Mouse (Mus musculus) MEL (cell line): ENCODE data around the gene Stxbp1. TPM values are rescaled to one million over a fixed set of nuclear protein-coding genes. Genes with fewer than 3 reads are reported as not detected.

Experiments
- DNase-seq: peaks from one replicate; pipeline ENCODE4 v3.0.0; 2011; ENCODE audit warnings: low read depth, low spot score
- H3K27ac ChIP-seq: 2 replicates; pipeline ENCODE4 v1.5.1; 2012; ENCODE audit warnings: low read depth, mild to moderate bottlenecking, control low read depth, low read length, moderate library complexity; ENCODE audit not compliant: control insufficient read depth
- H3K27me3 ChIP-seq, 2 experiments: fragments of 150-350 bp in 1 of 2; sonication (generic) in 1 of 2; 2 replicates each; pipeline ENCODE4 v1.6.1; 2012; ENCODE audit warnings: low read length in 2 of 2, mild to moderate bottlenecking in 2 of 2, improper control_type of control experiment in 1 of 2, moderate library complexity in 1 of 2; ENCODE audit not compliant: insufficient read depth in 2 of 2, control insufficient read depth in 1 of 2
- H3K36me3 ChIP-seq, 2 experiments: 2 replicates each; pipeline ENCODE4 v1.6.1; 2012 to 2014; ENCODE audit warnings: low read length in 2 of 2, improper control_type of control experiment in 1 of 2, inconsistent platforms in 1 of 2, mild to moderate bottlenecking in 1 of 2; ENCODE audit not compliant: insufficient read depth in 2 of 2, control insufficient read depth in 1 of 2
- H3K4me1 ChIP-seq, 2 experiments: fragments of 150-350 bp in 1 of 2; sonication (generic) in 1 of 2; 2 replicates each; pipeline ENCODE4 v1.6.1; 2012; ENCODE audit warnings: low read length in 2 of 2, improper control_type of control experiment in 1 of 2, mild to moderate bottlenecking in 1 of 2; ENCODE audit not compliant: insufficient read depth in 2 of 2, control insufficient read depth in 1 of 2
- H3K4me3 ChIP-seq, 2 experiments: fragments of 150-350 bp in 1 of 2; sonication (generic) in 1 of 2; 2 replicates each; pipeline ENCODE4 v1.5.1; 2012; ENCODE audit warnings: low read depth in 2 of 2, low read length in 2 of 2, mild to moderate bottlenecking in 2 of 2, moderate library complexity in 2 of 2, control low read depth in 1 of 2, improper control_type of control experiment in 1 of 2; ENCODE audit not compliant: control insufficient read depth in 1 of 2, insufficient read depth in 1 of 2
- H3K79me2 ChIP-seq: 2 replicates; pipeline ENCODE4 v1.6.1; 2012; ENCODE audit warnings: mild to moderate bottlenecking, low read length, moderate library complexity; ENCODE audit not compliant: control insufficient read depth, poor library complexity, insufficient read depth
- H3K9ac ChIP-seq: 2 replicates; pipeline ENCODE4 v1.6.1; 2012; ENCODE audit warnings: low read depth, mild to moderate bottlenecking, control low read depth, low read length, moderate library complexity; ENCODE audit not compliant: control insufficient read depth, poor library complexity, severe bottlenecking
- H3K9me3 ChIP-seq: fragments of 150-350 bp; sonication (generic); replicated peaks from 2 replicates; pipeline ENCODE4 v1.6.1; 2012; ENCODE audit warnings: mild to moderate bottlenecking, low read length, improper control_type of control experiment, moderate library complexity; ENCODE audit not compliant: insufficient read depth
- BHLHE40 ChIP-seq: IDR thresholded peaks from 2 replicates; pipeline ENCODE4 v1.6.1; 2012; ENCODE audit warnings: low read depth, mild to moderate bottlenecking, inconsistent platforms, low read length, improper control_type of control experiment, borderline replicate concordance
- CHD1 ChIP-seq: IDR thresholded peaks from 2 replicates; pipeline ENCODE4 v1.6.1; 2012; ENCODE audit warnings: low read depth, mild to moderate bottlenecking, inconsistent platforms, low read length, improper control_type of control experiment
- CHD2 ChIP-seq: IDR thresholded peaks from 2 replicates; pipeline ENCODE4 v1.6.1; 2011; ENCODE audit warnings: low read length, improper control_type of control experiment
- CTCF ChIP-seq, 3 experiments: IDR thresholded peaks in 2 of 3; conservative IDR thresholded peaks in 1 of 3; 2 replicates each; pipeline ENCODE4 v1.5.1; 2011 to 2012; ENCODE audit warnings: low read length in 3 of 3, low read depth in 2 of 3, mild to moderate bottlenecking in 2 of 3, improper control_type of control experiment in 1 of 3, inconsistent platforms in 1 of 3, mixed read lengths in 1 of 3, moderate library complexity in 1 of 3; ENCODE audit not compliant: control insufficient read depth in 1 of 3, insufficient read depth in 1 of 3, poor library complexity in 1 of 3, severe bottlenecking in 1 of 3
- E2F4 ChIP-seq: IDR thresholded peaks from 2 replicates; pipeline ENCODE4 v1.6.1; 2011; ENCODE audit warnings: low read depth, low read length, improper control_type of control experiment, borderline replicate concordance
- ELF1 ChIP-seq: IDR thresholded peaks from 2 replicates; pipeline ENCODE4 v1.6.1; 2014; ENCODE audit warnings: low read depth, mild to moderate bottlenecking, inconsistent platforms, low read length, improper control_type of control experiment, moderate library complexity
- EP300 ChIP-seq, 2 experiments: IDR thresholded peaks; 2 replicates each; pipeline ENCODE4 v1.6.1; 2011; ENCODE audit warnings: improper control_type of control experiment in 2 of 2, low read length in 2 of 2, low read depth in 1 of 2, mild to moderate bottlenecking in 1 of 2
- ETS1 ChIP-seq: IDR thresholded peaks from 2 replicates; pipeline ENCODE4 v1.6.1; 2012; ENCODE audit warnings: low read depth, mild to moderate bottlenecking, inconsistent platforms, low read length, improper control_type of control experiment, moderate library complexity
- GABPA ChIP-seq: IDR thresholded peaks from 2 replicates; pipeline ENCODE4 v1.6.1; 2012; ENCODE audit warnings: low read depth, mild to moderate bottlenecking, inconsistent platforms, low read length, improper control_type of control experiment, moderate library complexity
- GATA1 ChIP-seq: IDR thresholded peaks from 2 replicates; pipeline ENCODE4 v1.6.1; 2011; ENCODE audit warnings: low read depth, low read length, improper control_type of control experiment
- HCFC1 ChIP-seq: IDR thresholded peaks from 2 replicates; pipeline ENCODE4 v1.6.1; 2012; ENCODE audit warnings: low read depth, mild to moderate bottlenecking, inconsistent platforms, low read length, improper control_type of control experiment, moderate library complexity
- MAFK ChIP-seq: IDR thresholded peaks from 2 replicates; pipeline ENCODE4 v1.6.1; 2011; ENCODE audit warnings: low read depth, mild to moderate bottlenecking, low read length, improper control_type of control experiment, borderline replicate concordance
- MAX ChIP-seq: IDR thresholded peaks from 2 replicates; pipeline ENCODE4 v1.6.1; 2011; ENCODE audit warnings: low read length, improper control_type of control experiment
- MAZ ChIP-seq: IDR thresholded peaks from 2 replicates; pipeline ENCODE4 v1.6.1; 2012; ENCODE audit warnings: low read depth, mild to moderate bottlenecking, inconsistent platforms, low read length, improper control_type of control experiment
- MEF2A ChIP-seq: IDR thresholded peaks from 2 replicates; pipeline ENCODE4 v1.6.1; 2014; ENCODE audit warnings: low read depth, mild to moderate bottlenecking, inconsistent platforms, low read length, improper control_type of control experiment; ENCODE audit not compliant: poor library complexity, insufficient replicate concordance, severe bottlenecking; ENCODE audit errors: extremely low read depth
- MXI1 ChIP-seq: IDR thresholded peaks from 2 replicates; pipeline ENCODE4 v1.6.1; 2011; ENCODE audit warnings: mild to moderate bottlenecking, low read depth, low read length, improper control_type of control experiment
- MYB ChIP-seq: IDR thresholded peaks from 2 replicates; pipeline ENCODE4 v1.6.1; 2011; ENCODE audit warnings: mild to moderate bottlenecking, low read depth, low read length, improper control_type of control experiment
- MYC ChIP-seq: IDR thresholded peaks from 2 replicates; pipeline ENCODE4 v1.6.1; 2011; ENCODE audit warnings: low read depth, mild to moderate bottlenecking, low read length, improper control_type of control experiment, moderate library complexity
- NELFE ChIP-seq: IDR thresholded peaks from 2 replicates; pipeline ENCODE4 v1.6.1; 2011; ENCODE audit warnings: low read depth, low read length, improper control_type of control experiment
- POLR2AphosphoS2 ChIP-seq: IDR thresholded peaks from 2 replicates; pipeline ENCODE4 v1.6.1; 2011; ENCODE audit warnings: low read length, improper control_type of control experiment
- POLR2AphosphoS5 ChIP-seq: IDR thresholded peaks from 2 replicates; pipeline ENCODE4 v1.6.1; 2012; ENCODE audit warnings: low read depth, borderline replicate concordance, mild to moderate bottlenecking, inconsistent platforms, low read length, moderate library complexity, mixed read lengths
- RAD21 ChIP-seq: IDR thresholded peaks from 2 replicates; pipeline ENCODE4 v1.6.1; 2011; ENCODE audit warnings: mild to moderate bottlenecking, low read depth, low read length, improper control_type of control experiment
- RCOR1 ChIP-seq: IDR thresholded peaks from 2 replicates; pipeline ENCODE4 v1.6.1; 2012; ENCODE audit warnings: low read depth, mild to moderate bottlenecking, inconsistent platforms, low read length, improper control_type of control experiment
- SMC3 ChIP-seq: IDR thresholded peaks from 2 replicates; pipeline ENCODE4 v1.6.1; 2011; ENCODE audit warnings: low read depth, low read length, improper control_type of control experiment
- TAL1 ChIP-seq: IDR thresholded peaks from 2 replicates; pipeline ENCODE4 v1.6.1; 2012; ENCODE audit warnings: mild to moderate bottlenecking, inconsistent platforms, low read length, moderate library complexity, mixed read lengths
- TBP ChIP-seq: IDR thresholded peaks from 2 replicates; pipeline ENCODE4 v1.8.0; 2011; ENCODE audit warnings: low read depth, low read length, improper control_type of control experiment
- TCF12 ChIP-seq: IDR thresholded peaks from 2 replicates; pipeline ENCODE4 v1.6.1; 2014; ENCODE audit warnings: low read depth, mild to moderate bottlenecking, inconsistent platforms, low read length, improper control_type of control experiment, moderate library complexity
- UBTF ChIP-seq: IDR thresholded peaks from 2 replicates; pipeline ENCODE4 v1.6.1; 2012; ENCODE audit warnings: low read depth, mild to moderate bottlenecking, inconsistent platforms, low read length, improper control_type of control experiment, moderate library complexity, borderline replicate concordance; ENCODE audit not compliant: insufficient read depth
- USF1 ChIP-seq: IDR thresholded peaks from 2 replicates; pipeline ENCODE4 v1.6.1; 2014; ENCODE audit warnings: low read depth, mild to moderate bottlenecking, inconsistent platforms, low read length, improper control_type of control experiment, moderate library complexity
- USF2 ChIP-seq, 2 experiments: IDR thresholded peaks; 2 replicates each; pipeline ENCODE4 v1.6.1; 2011 to 2012; ENCODE audit warnings: improper control_type of control experiment in 2 of 2, low read length in 2 of 2, borderline replicate concordance in 1 of 2, inconsistent platforms in 1 of 2, low read depth in 1 of 2, mild to moderate bottlenecking in 1 of 2; ENCODE audit not compliant: insufficient read depth in 1 of 2
- ZC3H11A ChIP-seq: IDR thresholded peaks from 2 replicates; pipeline ENCODE4 v1.6.1; 2012; ENCODE audit warnings: low read depth, mild to moderate bottlenecking, inconsistent platforms, low read length, improper control_type of control experiment
- ZKSCAN1 ChIP-seq: IDR thresholded peaks from 2 replicates; pipeline ENCODE4 v1.6.1; 2012; ENCODE audit warnings: low read depth, mild to moderate bottlenecking, inconsistent platforms, low read length, improper control_type of control experiment, moderate library complexity
- ZMIZ1 ChIP-seq: IDR thresholded peaks from 2 replicates; pipeline ENCODE4 v1.6.1; 2012; ENCODE audit warnings: low read depth, mild to moderate bottlenecking, inconsistent platforms, low read length, improper control_type of control experiment, moderate library complexity
- ZNF384 ChIP-seq: IDR thresholded peaks from 2 replicates; pipeline ENCODE4 v1.6.1; 2012; ENCODE audit warnings: low read depth, mild to moderate bottlenecking, inconsistent platforms, low read length, improper control_type of control experiment
- polyA plus RNA-seq, 2 experiments: library from polyadenylated mRNA; stranded (reverse) in 1 of 2; unstranded in 1 of 2; fragments of >175 nt in 1 of 2; fragments of >200 nt in 1 of 2; gene quantifications; 2 replicates each; pipeline versions ENCODE4 v1.2.1 to v1.2.4; 2012; ENCODE audit warnings: low replicate concordance in 2 of 2, low read depth in 1 of 2; ENCODE audit not compliant: insufficient read length in 2 of 2, insufficient read depth in 1 of 2, missing spikeins in 1 of 2
- total RNA-seq: library from RNA; depleted of rRNA; stranded (reverse); fragments of 300-350 nt; gene quantifications from 2 replicates; pipeline ENCODE4 v1.2.3, GENCODE M21; 2012

Stxbp1 gene
- total and polyA plus RNA-seq, 3 experiments: 7.1 to 33.2 TPM; not detected in 1

DNA sequence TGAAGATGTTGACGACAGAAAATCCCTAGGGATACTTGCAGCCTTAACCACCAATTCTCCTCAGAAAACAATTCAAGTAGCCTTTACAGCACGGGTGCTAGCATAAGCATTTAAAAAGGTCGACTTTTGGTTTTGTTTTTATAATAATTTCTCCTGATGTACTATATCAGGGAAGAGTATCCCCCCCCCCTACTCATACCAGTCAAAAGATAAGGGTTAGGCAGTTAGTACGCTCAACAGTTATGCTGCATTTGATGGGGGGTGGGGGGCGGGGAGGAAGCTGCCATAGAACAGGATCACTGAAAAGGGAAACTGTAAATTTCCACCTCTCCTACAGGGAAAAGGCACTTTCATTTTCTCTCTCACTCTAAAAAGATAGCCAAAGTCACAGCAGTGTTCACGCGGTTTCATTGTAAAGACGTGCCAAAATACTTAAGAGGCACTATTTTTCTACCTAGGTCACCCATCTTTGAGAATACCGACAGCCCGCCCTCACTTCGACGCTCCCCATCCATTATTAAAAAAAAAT, 1.4 kb downstream of the Stxbp1 start (continued):
- TF ChIP-seq USF2 (IDR thresholded peaks at IDR 0.05; ENCODE audit: borderline replicate concordance in 1 of 2, insufficient read depth in 1 of 2, low read depth in 1 of 2, low read length in 2 of 2): no peak
- no peak for TF ChIP-seq MAX
- TF ChIP-seq RCOR1: no peak
- TF ChIP-seq ZC3H11A: no peak
- no peak for TF ChIP-seq MYC
- TF ChIP-seq MAZ: peak; percentile 89
- peak; percentile 59 to 85 for TF ChIP-seq EP300 (IDR thresholded peaks at IDR 0.05; ENCODE audit: low read depth in 1 of 2, low read length in 2 of 2)
- peak; percentile 43; the same call in 1 of the 2 replicates for TF ChIP-seq MXI1
- no peak for TF ChIP-seq GABPA
- TF ChIP-seq CHD2: peak; percentile 58; the same call in 1 of the 2 replicates
- no peak for TF ChIP-seq ZKSCAN1
- TF ChIP-seq POLR2AphosphoS2: no peak
- TF ChIP-seq MYB: peak; percentile 96
- no peak; the same call in 1 of the 2 replicates for TF ChIP-seq ZNF384
- no peak for TF ChIP-seq CHD1

DNA sequence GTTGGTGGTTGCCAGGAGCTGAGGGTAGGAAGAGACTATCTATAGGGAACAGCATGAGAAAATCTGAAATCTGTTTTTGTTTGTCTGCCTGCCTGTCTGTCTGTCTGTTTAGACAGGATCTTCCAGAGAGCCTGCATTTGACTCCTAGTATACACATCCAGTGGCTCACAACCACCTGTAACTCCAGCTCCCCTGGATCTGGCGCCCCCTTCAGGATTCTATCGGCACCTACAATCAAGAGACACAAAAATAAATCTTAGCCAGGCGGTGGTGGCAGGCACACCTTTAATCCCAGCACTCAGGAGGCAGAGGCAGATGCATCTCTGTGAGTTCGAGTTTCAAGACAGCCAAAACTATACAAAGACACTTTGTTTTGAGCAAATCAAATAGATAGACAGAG, 4.5 kb downstream of the Stxbp1 start:
- Histone ChIP-seq H3K9me3 (no peaks in the 10 kb centered on the region), H3K4me1 (peaks cover 3 to 10% of the 10 kb centered on the region in 2 experiments), H3K79me2 (peaks cover 7% of the 10 kb centered on the region), H3K4me3 (no peak overlapping the region), H3K36me3 (peaks cover 0 to 9% of the 10 kb centered on the region in 2 experiments; a peak in 3 of 4 replicates), H3K9ac (no peak overlapping the region), H3K27ac (no peak overlapping the region), H3K27me3 (no peaks in the 10 kb centered on the region)
- TF ChIP-seq CHD2 (no peak), TBP (no peak), MAX (no peak), ZC3H11A (no peak; the same call in 1 of the 2 replicates), EP300 (IDR thresholded peaks at IDR 0.05; ENCODE audit: low read depth in 1 of 2, low read length in 2 of 2) (no peak), ETS1 (no peak), POLR2AphosphoS2 (no peak), MAFK (no peak), TCF12 (no peak), POLR2AphosphoS5 (no peak), SMC3 (peak; percentile 47), GATA1 (no peak), MXI1 (no peak), HCFC1 (no peak), UBTF (no peak), ZMIZ1 (no peak), E2F4 (no peak), BHLHE40 (no peak), NELFE (no peak), TAL1 (no peak), USF1 (no peak), GABPA (no peak), ELF1 (no peak), MEF2A (no peak), CTCF (IDR thresholded peaks at IDR 0.05 in 2 of 3, conservative IDR thresholded peaks at IDR 0.05 in 1 of 3; ENCODE audit: control insufficient read depth in 1 of 3, insufficient read depth in 1 of 3, low read depth in 2 of 3, low read length in 3 of 3, poor library complexity in 1 of 3, severe bottlenecking in 1 of 3) (peak; percentile 71 to 75 (median 74)), RAD21 (peak; percentile 32)
- peak; percentile 64 for DNase-seq
